Mouse (Mus musculus): ENCODE measurements around the gene B3gnt2. TPM values are rescaled to one million over a fixed set of nuclear protein-coding genes. Genes with fewer than 3 reads are reported as not detected.

B3gnt2 gene
- polyA plus RNA-seq, 3 experiments from 2014 or later, result 5.8 to 12.1 (median 7.6) TPM

- ATAC-seq, result no peak
Observed at GRCm38 (mm10) chr11:22718036-22718435, 142.7 kb downstream of the B3gnt2 start.

DNA sequence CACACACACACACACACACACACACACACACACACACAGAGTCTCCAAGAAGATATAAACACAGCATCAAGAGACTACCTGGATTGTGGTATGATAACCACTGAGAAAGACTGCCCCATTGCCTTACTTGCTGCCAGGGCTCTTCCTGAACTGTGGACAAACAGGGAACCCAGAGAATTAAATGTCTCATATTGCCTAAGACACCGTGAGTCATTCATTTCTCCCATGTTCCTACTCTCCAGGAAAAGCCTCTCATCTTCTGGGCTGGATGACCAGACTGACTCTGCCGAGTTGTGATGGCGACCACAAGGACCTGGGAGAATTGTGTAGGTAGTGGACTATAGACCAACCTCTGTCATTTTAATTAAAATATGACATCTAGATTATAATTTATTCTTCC lies 149.4 kb downstream of the B3gnt2 start:
- no peak for ATAC-seq

DNA sequence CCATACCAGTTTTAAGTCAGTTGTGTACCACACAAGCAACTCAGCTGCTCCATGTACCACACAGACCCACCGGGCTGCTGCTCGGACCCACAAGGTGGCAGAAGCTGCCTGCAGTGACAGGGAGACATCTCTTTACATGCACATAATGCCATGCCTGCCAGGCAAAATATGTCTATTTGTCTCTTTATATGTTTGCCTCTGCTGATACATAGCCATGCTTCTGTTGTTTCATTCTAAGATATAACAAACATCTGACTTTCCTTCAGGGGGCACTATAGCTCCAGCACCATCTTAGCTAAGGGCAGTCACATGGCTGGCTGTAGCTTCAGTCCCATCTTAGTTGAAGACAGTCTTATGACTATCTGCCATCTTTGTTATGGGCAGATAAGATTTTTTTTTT lies 150.2 kb downstream of the B3gnt2 start:
- peak; percentile 99 for ATAC-seq

Other genes with a start within 250 kb of the B3gnt2 start
- 10 to 100 TPM in 1 of 3 experiments, 1 to 10 TPM in 2; 6.2 to 11.1 (median 8.8) TPM for gene Zrsr1, start 111.0 kb upstream of the B3gnt2 start, polyA plus RNA-seq (2017; shearing (Covaris generic))
- 10 to 100 TPM; 32.2 to 37.8 (median 34.9) TPM for gene Gm28048, start 121.1 kb upstream of the B3gnt2 start, polyA plus RNA-seq (2017; shearing (Covaris generic))
- 100 to 1,000 TPM in 1 of 3 experiments, 10 to 100 TPM in 2; 72.3 to 139 (median 76.1) TPM for gene Commd1, start 121.4 kb upstream of the B3gnt2 start, polyA plus RNA-seq (2017; shearing (Covaris generic))
- gene Cct4, start 129.6 kb upstream of the B3gnt2 start, polyA plus RNA-seq (2017; shearing (Covaris generic)), result 100 to 1,000 TPM; 197 to 230 (median 201) TPM
- gene Fam161a, start 146.6 kb upstream of the B3gnt2 start, polyA plus RNA-seq (2017; shearing (Covaris generic)), result 1 to 10 TPM; 2.0 to 6.1 (median 2.8) TPM